Mouse (Mus musculus) cerebellum, adult 2 months (tissue): Measurements from ENCODE around the gene Tspan9.

ENCODE experiments used
- CTCF ChIP-seq: fragments of 200-500 bp; IDR thresholded peaks from 2 replicates; pipeline ENCODE4 v1.5.1; 2011; ENCODE audit warnings: low read depth, mild to moderate bottlenecking, control low read depth, low read length, moderate library complexity, borderline replicate concordance; ENCODE audit not compliant: insufficient read depth
- POLR2A ChIP-seq: fragments of 200-500 bp; IDR thresholded peaks from 2 replicates; pipeline ENCODE4 v1.6.1; 2011; ENCODE audit warnings: low read length, control low read depth, borderline replicate concordance; ENCODE audit not compliant: insufficient read depth

GRCm38 (mm10) chr6:128075453-128076003, 67.9 kb downstream of the Tspan9 start:
- no peak for TF ChIP-seq CTCF
- TF ChIP-seq POLR2A = no peak
